Mouse (Mus musculus) adrenal gland, postnatal 36 days (tissue): ENCODE results near the gene Gm4187. TPM values are rescaled to one million over a fixed set of nuclear protein-coding genes. Genes with fewer than 3 reads are reported as not detected.
"Not testable (repeated sequence)": the region's sequence is repeated elsewhere in the genome, so short reads cannot be mapped to it uniquely, and the experiment has no call there.

Experiments
- DNase-seq, 2 experiments: peaks; one replicate each; pipeline ENCODE4 v3.0.0; 2021; ENCODE audit warnings: mixed read lengths in 1 of 2
- long read RNA-seq, 2 experiments: library from polyadenylated mRNA; stranded (forward); transcript quantifications; one replicate each; pipeline ENCODE4 v2.0.0; 2021; ENCODE audit warnings: borderline sequencing depth in 2 of 2
- total RNA-seq, 2 experiments: library from RNA; stranded (reverse); gene quantifications; 2 replicates each; pipeline ENCODE4 v1.2.3; 2021

Gm4187 gene
- total RNA-seq, result not detected
- long read RNA-seq, experiment 1, result 0 reads
- long read RNA-seq, experiment 2, result 0 reads

DNA sequence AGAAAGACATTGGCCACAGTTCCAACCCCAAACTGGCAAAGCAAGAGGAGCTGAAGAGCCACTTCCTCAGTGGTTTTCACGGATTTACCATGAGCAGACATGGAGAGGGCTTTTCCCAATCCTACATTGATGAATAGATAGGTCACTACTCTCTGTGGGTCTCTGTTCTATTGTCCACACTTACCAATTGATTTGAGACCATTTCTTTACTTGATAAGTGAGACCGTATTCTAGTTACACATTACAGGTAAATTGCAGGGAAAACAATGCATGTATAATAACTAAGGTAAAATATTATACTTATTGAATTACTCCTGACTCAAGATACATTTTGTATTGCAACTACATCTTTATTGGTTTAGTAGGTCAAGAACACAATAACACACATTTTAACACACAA lies at the start of gene Gm4187:
Gene Gm4187, minus strand, starts transcription at position 101 of the 400 bp plus-strand sequence.
- DNase-seq, result not testable (repeated sequence)

DNA sequence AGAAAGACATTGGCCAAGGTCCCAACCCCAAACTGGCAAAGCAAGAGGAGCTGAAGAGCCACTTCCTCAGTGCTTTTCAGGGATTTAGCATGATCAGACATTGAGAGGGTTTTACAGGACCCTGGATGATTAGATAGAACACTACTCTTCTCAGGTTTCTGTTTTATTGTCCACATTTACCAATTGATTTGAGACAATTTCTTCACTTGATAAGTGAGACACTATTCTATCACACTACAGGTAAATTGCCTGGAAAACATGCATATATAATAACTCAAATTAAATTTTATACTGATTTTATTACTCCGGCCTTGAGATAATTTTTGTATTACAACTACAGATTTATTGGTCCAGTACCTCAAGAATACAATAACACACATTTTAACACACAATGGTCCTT lies 41.4 kb upstream of the Gm4187 start, which contains the start of gene Gm8660:
Gene Gm8660, minus strand, starts transcription at position 101 of the 400 bp plus-strand sequence.
- DNase-seq, result not testable (repeated sequence)

Other genes starting within 250 kb of the Gm4187 start
- not detected for gene Gm16451, start 211.5 kb downstream of the Gm4187 start, total RNA-seq
- gene Gm10666, start 195.0 kb downstream of the Gm4187 start, total RNA-seq, result not detected
- not detected for gene Vmn1r142, start 165.7 kb downstream of the Gm4187 start, total RNA-seq
- not detected for gene Vmn1r143, start 140.3 kb downstream of the Gm4187 start, total RNA-seq
- gene Gm8653, start 128.5 kb downstream of the Gm4187 start, total RNA-seq, result not detected
- not detected for gene Gm8453, start 100.2 kb downstream of the Gm4187 start, total RNA-seq
- not detected for gene Gm8660, start 41.3 kb upstream of the Gm4187 start, total RNA-seq
- gene Vmn1r148, start 83.9 kb upstream of the Gm4187 start, total RNA-seq, result not detected
- not detected for gene Vmn1r149, start 108.5 kb upstream of the Gm4187 start, total RNA-seq
- not detected for gene Gm10665, start 134.4 kb upstream of the Gm4187 start, total RNA-seq
- gene Vmn1r151, start 170.0 kb upstream of the Gm4187 start, total RNA-seq, result not detected
- not detected for gene Vmn1r152, start 193.2 kb upstream of the Gm4187 start, total RNA-seq
- gene Gm8677, start 205.2 kb upstream of the Gm4187 start, total RNA-seq, result not detected
- gene Gm4201, start 235.6 kb upstream of the Gm4187 start, total RNA-seq, result not detected